Mouse (Mus musculus) ES-E14 (cell line): ENCODE data around the gene Phb2.

Experiments used
- CHD2 ChIP-seq: IDR thresholded peaks from 2 replicates; pipeline ENCODE4 v1.6.1; 2014; ENCODE audit warnings: mild to moderate bottlenecking, low read depth, low read length, inconsistent platforms
- HCFC1 ChIP-seq: IDR thresholded peaks from 2 replicates; pipeline ENCODE4 v1.6.1; 2012; ENCODE audit warnings: low read length, inconsistent platforms, borderline replicate concordance; ENCODE audit not compliant: insufficient read depth
- MAFK ChIP-seq: IDR thresholded peaks from 2 replicates; pipeline ENCODE4 v1.6.1; 2014; ENCODE audit warnings: mild to moderate bottlenecking, low read depth, low read length, inconsistent platforms; ENCODE audit not compliant: insufficient read depth
- ZC3H11A ChIP-seq: IDR thresholded peaks from 2 replicates; pipeline ENCODE4 v1.6.1; 2012; ENCODE audit warnings: low read depth, mild to moderate bottlenecking, inconsistent platforms, low read length, borderline replicate concordance
- ZNF384 ChIP-seq: IDR thresholded peaks from 2 replicates; pipeline ENCODE4 v1.6.1; 2012; ENCODE audit warnings: low read depth, low read length, inconsistent platforms

DNA sequence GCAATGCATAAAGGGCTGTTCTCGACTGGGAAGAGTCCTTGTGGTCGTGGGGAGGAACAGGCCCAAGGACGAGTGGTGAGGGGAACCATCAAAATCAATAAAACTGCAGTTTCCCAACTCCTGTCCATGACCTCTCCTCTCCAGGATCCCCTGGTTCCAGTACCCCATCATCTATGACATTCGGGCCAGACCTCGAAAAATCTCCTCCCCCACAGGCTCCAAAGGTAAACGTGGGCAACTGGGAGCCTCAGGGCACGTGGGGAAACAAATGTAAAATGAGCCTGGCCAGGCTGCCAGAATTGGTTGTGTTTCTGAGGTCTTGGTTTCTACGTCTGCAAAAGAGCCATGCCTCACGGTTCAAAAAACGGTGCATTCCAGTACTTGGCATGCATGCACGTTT, 782 bp downstream of the Phb2 start:
- no peak for TF ChIP-seq HCFC1
- no peak for TF ChIP-seq ZC3H11A
- no peak for TF ChIP-seq MAFK
- no peak for TF ChIP-seq CHD2
- no peak for TF ChIP-seq ZNF384
